Mouse (Mus musculus): ENCODE data around the gene Dennd5a. TPM values are rescaled to one million over a fixed set of nuclear protein-coding genes. Genes with fewer than 3 reads are reported as not detected.
"Not testable (repeated sequence)": the region's sequence is repeated elsewhere in the genome, so short reads cannot be mapped to it uniquely, and the experiment has no call there.

The Dennd5a gene
- 10 to 100 TPM; 41.8 to 47.8 TPM for total RNA-seq (2021)
- long read RNA-seq, experiment 1, full-length matches to known transcripts, result 5 of 13 reads
- long read RNA-seq, experiment 1, partial matches to known transcripts, result 7 of 13 reads
- long read RNA-seq, experiment 1, other reads (novel, unspliced or antisense), result 1 of 13 reads
- long read RNA-seq, experiment 2, full-length matches to known transcripts, result 10 of 19 reads
- long read RNA-seq, experiment 2, partial matches to known transcripts, result 6 of 19 reads
- long read RNA-seq, experiment 2, other reads (novel, unspliced or antisense), result 3 of 19 reads

GRCm38 (mm10) chr7:109959716-109960612 is at the start of gene Dennd5a:
Dennd5a (minus strand) TSS chr7:109960470.
- intact Hi-C loops (cut with DNase I), result no loop called here
- DNase-seq, result peak; percentile 57 to 69

GRCm38 (mm10) chr7:110009084-110009483 is 48.8 kb upstream of the Dennd5a start:
- intact Hi-C loops (cut with DNase I), result no loop called here
- no peak for DNase-seq

GRCm38 (mm10) chr7:110008513-110008912 is 48.2 kb upstream of the Dennd5a start:
- DNase-seq, result no peak
- intact Hi-C loops (cut with DNase I), result no loop called here

- DNase-seq, result no peak
- intact Hi-C loops (cut with DNase I), result no loop called here
Measured at GRCm38 (mm10) chr7:110006471-110007195, 46.4 kb upstream of the Dennd5a start.

- DNase-seq, result no peak
- intact Hi-C loops (cut with DNase I), result no loop called here
Measured at GRCm38 (mm10) chr7:110005976-110006375, 45.7 kb upstream of the Dennd5a start.

- intact Hi-C loops (cut with DNase I), result no loop called here
- peak; percentile 21 for DNase-seq
Measured at GRCm38 (mm10) chr7:110002968-110003367, 42.7 kb upstream of the Dennd5a start.

DNA sequence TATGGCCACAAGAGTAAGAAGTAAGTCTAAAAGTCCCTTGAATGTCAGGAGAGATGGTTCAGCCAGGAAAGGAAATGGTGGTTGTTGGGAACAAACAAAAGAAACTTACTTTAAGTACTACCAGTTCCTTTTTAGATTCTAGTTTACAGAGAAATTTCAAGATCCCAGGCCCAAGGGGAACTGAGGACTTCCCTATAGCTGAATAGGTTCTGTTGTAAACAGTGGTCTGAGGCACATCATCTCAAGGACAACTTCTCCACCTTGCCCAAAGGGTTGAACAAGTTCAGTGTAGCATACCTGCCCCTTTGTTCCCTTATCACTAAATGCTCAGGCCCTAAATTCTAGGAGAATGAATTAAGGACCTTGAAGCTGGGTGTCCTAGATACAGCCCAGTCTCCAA is 41.8 kb upstream of the Dennd5a start:
- no peak for DNase-seq
- intact Hi-C loops (cut with DNase I), result no loop called here

DNA sequence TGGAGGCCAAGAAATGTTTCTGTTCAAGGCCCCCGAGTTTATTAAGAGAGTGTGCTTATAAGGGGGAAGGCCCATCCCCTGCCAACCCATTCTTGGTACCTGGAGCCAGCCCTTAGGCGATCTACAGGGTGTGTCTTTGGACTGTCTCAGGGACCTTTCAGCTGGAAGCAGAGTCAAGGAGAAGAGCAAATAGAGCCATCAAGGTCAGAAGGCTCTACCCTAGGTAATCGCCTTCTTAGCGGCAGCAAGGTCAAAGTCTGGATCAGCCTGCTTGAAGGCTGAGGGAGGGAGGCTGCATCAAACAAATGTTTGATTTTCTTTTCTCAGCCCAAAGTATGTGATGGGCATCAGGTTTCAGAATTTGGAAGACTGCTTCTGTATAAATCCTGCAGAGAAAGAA is 38.1 kb upstream of the Dennd5a start:
- intact Hi-C loops (cut with DNase I), result no loop called here
- DNase-seq, result no peak

DNA sequence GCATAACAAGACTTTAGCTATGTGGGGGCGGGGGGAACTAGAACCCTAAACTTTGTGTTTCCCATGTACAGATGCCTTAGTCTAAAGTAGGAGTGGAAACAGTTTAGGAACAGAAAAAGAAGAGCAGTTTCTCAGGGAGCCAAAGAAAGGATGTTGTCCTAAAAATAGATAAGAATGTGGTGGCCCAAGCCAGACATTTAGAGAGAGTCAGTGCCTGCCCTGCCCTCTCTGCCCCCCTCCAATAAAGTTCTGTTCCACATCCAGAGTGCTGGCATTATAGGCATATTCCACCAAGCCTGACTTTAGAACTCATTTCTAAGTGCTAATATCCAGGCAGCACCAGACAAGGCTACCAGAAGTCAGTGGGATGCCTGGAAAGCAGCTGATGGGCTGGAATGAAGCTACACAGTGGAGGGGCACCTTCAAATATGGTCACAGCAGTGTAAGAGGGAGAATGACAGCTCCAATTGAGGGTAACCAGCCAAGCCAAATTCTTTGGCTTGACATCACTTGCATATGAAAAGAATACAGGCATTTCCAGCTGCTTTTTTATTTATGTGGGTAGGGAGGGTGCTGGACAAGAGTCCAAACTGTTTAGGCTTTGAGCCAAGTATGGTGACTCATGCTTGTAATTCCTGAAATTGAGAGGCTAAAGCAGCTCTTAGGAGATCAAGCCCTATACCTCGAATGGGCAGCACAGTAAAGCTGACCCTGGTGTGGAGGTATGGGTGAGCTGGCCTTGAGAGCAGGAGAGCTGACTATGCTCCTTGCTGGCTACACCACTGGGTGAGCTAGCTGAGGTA is 33.1 kb upstream of the Dennd5a start:
- intact Hi-C loops (cut with DNase I), result no loop called here
- no peak for DNase-seq

DNA sequence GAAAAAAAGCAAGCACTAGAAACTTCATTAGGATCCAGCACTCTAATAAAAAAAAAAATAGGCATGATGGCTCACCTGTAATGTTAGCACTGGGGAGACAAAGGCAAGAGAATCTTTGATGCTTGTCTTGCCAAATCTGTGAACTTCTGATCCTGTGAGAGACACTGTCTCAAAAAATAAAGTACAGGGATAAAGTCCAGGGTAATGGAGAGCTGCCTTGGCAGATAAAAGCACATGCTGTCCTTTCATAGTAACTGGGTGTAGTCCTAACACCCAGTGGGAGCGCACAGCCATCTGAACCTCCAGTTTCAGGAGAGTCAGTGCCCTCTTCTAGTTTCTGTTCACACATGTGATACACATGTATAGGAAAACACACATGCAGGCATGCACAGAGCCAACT is 31.0 kb upstream of the Dennd5a start:
- no peak for DNase-seq

GRCm38 (mm10) chr7:109986775-109987174 is 26.5 kb upstream of the Dennd5a start, which contains the start of gene Tmem41b:
Tmem41b (minus strand) TSS chr7:109986929.
- intact Hi-C loops (cut with DNase I), result loop anchor here (2.0 to 5.0 kb wide), 2 partner anchors 36 to 74 kb away; partner anchors contain the start of gene Zfp143
- DNase-seq, result not testable (repeated sequence)

More for the DNA sequence above, 31.0 kb upstream of the Dennd5a start:
- intact Hi-C loops (cut with DNase I), result no loop called here

- intact Hi-C loops (cut with DNase I), result loop anchor here (2.0 to 5.0 kb wide), 2 partner anchors 36 to 75 kb away; partner anchors contain the start of gene Zfp143
- peak; percentile 99 for DNase-seq
Measured at GRCm38 (mm10) chr7:109986133-109986669, 25.9 kb upstream of the Dennd5a start.

DNA sequence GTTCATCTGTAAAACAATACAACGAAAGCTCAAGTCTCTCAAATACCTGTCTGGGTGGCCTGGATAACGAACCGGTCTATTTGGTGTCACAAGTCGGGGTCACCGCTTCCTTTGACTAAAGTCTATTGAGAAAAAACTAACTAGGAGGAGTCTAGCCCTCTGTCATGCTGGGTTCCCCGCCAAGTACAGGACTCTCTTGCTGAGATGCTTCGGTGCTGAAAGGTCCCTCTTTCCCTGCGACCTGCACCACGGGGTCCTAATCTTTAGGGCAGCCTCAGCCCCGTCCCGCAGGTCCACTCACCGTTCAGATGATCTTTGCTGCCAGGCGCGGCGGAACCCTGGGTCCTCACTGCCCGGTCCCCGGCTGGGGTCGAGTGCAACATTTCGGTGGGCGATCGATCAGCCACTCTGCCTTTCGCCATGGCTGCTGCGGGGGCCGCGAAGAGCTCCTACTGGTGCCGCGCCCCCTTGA is 25.4 kb upstream of the Dennd5a start:
- DNase-seq, result no peak
- intact Hi-C loops (cut with DNase I), result loop anchor here (2.0 to 5.0 kb wide), 2 partner anchors 37 to 75 kb away; partner anchors contain the start of gene Zfp143

- intact Hi-C loops (cut with DNase I), result loop anchor here (5.0 kb wide), 1 partner anchor 38 kb away; no protein-coding TSS in a partner anchor
- DNase-seq, result not testable (repeated sequence)
Measured at GRCm38 (mm10) chr7:109984608-109985007, 24.3 kb upstream of the Dennd5a start.

DNA sequence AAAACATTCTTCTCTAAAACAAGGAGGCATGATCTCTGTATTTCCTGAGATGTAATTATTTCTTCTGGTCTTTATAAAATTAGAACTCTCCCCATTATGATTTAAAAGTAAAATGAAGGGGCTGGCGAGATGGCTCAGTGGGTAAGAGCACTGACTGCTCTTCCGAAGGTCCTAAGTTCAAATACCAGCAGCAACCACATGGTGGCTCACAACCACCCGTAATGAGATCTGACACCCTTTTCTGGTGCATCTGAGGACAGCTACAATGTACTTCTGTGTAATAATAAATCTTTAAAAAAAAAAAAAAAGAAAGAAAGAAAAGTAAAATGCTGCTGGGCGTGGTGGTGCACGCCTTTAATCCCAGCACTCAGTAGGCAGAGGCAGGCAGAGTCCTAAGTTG is 16.9 kb upstream of the Dennd5a start:
- DNase-seq; intact Hi-C loops (cut with DNase I): not testable (repeated sequence)

GRCm38 (mm10) chr7:109975966-109976715 is 15.9 kb upstream of the Dennd5a start:
- intact Hi-C loops (cut with DNase I), result no loop called here

GRCm38 (mm10) chr7:109969542-109969941 is 9.3 kb upstream of the Dennd5a start:
- DNase-seq, result no peak
- intact Hi-C loops (cut with DNase I), result no loop called here

More at GRCm38 (mm10) chr7:109975966-109976715, 15.9 kb upstream of the Dennd5a start:
- DNase-seq, result no peak

DNA sequence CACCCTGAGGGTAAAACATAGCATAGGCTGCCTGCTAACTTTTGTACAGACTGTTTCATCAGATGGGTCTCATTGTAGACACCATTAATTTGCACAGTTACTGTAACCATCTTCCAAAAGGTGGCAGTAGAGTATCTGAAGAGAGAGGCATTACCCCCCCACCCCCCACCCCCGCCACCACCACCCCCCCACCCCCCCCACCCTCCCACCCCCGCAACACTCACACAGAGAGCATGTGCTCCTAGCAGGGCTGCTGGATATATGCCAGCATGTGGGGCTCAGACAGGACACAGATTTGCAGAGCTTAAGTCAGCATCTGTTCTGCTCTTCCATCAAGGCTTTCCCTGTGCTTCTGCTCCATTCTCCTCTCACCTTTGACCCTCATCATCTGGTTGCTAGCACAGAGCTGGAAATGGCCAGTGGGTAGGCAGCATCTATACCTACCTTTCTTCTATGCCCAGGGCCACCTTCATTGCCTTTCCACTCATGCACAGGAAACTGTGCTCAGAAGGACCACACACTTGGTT is 8.7 kb upstream of the Dennd5a start:
- no peak for DNase-seq

More for the DNA sequence above, 8.7 kb upstream of the Dennd5a start:
- intact Hi-C loops (cut with DNase I), result no loop called here

Data from gastrocnemius, postnatal 36 days (tissue).